Mouse (Mus musculus) c-Kit-positive CD71-negative TER-119-negative erythroid progenitor cells, embryonic 14.5 days (primary cell): ENCODE measurements at regions not wholly inside any gene's neighbourhood (a gene's known extent, or its start where the extent isn't known, plus 50 kb on each side); places are given as distances from the start of the nearest gene placed in this dataset.

Source experiments
- DNase-seq: peaks from one replicate; pipeline ENCODE4 v3.0.0-alpha.2; 2013; ENCODE audit warnings: low read depth

DNA sequence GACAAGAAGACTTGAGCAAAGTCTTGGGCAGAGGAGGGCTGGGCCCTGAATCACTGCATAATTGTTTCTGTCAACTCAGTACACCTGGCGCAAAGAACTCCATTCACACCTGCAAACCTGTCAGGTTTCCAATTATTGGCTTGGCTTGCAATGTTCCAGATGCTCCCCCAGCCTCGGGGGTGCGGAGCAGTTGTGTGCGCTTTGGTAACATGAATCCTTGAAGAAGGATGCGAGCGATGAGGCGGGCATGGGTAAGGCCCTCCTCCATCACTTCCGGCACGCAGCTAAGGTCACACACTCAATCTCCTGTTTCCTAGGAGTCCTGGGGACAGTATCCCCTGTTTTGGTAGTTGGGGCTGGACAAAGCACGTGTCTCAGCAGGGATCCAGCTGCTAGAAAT lies 81.6 kb upstream of the Pcdh8 start:
- DNase-seq = no peak

DNA sequence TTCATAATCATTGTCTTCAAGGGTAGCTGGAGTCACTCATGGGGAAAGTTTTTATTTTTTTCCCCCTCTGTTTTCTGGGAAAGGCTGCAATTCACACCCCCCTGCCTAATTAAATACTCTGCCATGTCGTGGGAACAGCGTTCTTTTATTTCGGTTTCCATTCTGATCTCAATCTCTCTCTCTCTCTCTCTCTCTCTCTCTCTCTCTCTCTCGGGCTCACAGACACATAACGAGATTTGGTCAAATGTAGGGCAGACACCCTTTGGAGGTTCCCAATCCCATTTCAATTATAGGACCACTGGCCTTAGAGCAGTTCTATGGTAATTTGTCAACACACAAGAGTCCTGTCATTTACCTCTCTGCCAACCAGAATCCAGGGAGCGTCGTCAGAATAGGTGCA lies 80.7 kb upstream of the Pcdh8 start:
- no peak for DNase-seq

DNA sequence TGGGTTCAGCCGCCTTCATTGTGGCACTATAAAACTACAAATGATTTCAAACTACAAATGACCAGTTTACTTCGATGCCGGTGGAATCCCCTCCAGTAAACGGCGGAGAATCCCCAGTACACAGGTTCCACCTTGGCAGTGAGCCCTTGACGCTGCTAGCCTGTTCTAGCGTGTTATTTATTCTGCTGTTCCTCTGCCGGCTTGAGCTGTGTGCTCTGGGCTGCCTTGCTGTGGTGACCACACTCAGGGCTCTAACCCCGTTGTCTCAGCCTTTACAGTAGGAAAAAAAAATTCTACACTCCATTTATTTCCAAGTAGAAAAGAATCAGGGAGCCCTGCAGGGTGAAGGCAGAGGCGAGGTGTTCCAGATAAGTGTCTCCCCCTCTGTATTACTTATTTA lies 80.1 kb upstream of the Pcdh8 start:
- no peak for DNase-seq

DNA sequence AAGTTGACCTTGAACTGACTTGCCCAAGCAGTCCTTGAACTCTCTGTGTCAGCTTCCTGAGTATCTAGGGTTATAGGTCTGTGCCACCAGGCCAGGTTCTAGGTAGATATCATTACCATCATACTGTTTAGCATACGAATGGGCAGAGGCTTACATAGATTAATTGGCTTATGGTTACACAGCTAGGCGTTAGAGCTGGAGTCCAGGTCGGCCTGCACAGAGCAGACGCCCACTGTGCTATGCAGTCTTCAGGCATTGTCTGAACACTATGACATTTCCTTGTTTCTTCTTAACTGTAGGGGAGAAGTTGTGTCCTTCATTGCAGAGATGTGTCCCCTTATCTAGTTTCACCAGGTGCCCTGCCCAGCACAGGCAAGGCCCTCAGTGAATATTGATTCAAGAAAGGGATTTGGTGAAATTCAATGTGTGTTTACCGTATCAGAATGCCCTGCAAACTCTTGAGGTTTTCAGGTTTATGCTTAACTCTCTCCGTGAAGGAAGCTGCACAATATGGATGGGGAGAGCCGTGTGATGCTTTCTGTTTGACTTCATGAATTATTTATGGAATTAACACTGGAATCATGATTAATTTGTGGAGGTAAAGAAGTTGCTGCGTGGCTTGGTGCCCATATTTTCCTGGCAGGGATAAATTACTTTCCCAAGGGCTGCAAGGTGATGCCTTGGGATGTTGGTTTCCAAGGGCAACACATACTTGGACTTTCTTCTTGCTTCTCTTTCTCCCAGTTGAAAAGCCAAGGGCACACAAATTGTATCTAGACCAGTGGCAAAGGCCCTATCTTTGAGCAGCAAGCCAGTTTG lies 78.7 kb upstream of the Pcdh8 start:
- no peak for DNase-seq

DNA sequence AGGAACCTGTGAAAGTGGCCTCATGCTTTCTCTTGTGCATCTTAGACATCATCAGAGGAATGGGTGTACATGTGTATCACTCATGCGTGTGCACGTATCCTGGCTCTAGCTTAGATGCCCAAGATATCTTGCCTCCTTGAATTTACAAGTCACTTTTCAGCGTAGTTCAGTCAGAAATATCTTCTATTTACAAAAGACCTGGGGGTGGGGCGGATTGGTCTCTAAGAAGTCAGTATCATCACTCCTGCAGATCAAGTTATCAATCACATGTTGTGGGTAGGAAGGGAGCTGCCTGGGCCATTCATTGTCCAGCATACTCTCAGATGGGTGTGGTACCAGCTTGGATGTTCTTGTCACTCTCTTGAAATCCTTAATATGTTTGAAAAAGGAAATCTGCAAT lies 77.0 kb upstream of the Pcdh8 start:
- no peak for DNase-seq

DNA sequence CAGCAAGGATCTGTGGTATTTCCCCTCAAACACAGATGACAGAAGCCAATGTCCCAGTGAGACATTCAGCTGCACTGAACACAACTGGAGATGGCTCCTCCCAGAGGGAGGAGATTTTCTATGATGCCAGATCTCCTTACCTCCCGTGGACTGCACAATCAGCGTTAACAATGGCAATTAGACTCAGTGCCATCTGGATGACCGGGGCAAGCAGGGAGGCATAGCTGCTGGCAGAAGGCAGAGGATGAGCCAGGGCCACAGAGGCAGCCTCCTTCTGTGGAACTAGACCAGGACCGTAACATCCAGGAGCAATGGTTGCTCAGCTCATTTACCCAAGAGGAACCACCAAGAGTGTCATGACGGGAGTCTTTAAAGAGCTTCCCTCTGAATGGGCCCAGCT lies 73.2 kb upstream of the Pcdh8 start:
- no peak for DNase-seq

DNA sequence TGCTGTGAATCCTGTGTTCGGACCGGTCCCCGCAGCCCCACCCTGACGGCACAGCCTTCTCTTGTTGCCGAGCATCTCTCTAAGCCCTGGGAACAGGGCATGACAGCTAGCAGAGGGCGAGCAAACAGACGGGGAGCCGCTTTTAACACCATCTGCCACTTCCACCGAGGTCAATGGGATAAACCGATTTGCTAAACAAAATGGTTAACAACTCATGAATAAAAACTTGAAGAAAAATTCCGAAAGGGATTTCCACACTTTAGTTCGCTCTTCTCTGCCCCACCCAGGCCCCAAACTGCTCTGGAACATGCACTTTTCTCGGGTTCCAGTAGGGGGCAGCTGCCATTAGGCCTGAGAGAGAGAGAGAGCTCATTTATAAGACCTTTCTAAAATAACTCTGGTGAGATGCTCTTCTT lies 72.0 kb upstream of the Pcdh8 start:
- DNase-seq = no peak

DNA sequence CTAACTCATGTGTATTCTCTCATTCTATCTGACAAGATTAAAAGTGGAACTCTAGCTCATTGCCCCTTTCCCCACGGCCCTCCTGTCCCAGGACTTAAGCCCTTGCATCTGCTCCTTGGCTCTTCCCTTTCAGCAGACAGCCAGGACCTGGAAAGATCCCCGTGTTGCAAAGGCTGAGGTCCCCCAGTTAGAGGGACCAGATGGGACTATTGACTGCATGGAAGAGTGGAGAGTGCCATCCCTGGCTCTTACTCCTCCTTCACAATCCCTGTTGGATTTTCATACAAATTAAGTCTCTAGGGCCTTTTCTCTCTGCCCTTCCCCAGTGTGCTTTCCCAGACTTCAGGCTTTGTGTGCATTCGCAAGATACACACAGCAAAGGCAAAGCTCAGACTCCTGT lies 71.6 kb upstream of the Pcdh8 start:
- no peak for DNase-seq

DNA sequence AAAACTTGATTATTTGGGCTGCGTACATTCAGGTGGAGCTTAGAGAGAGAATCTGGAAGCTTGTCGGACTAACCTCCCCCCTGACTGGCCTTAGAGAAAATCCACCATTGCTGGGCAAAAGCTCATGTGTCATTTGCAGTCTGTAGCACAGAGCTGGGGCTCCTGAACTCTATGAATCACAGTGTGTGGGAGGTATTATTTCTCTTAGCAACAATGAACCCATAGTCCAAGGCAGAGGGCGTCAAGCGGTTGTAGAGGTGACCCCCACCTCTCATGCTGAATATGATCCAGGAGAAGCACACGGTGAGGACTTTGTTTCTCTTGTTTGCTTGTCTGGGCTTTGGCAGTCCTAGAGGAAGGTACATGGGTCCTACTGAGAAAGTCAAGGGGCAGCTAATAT lies 66.0 kb upstream of the Pcdh8 start:
- DNase-seq = no peak

DNA sequence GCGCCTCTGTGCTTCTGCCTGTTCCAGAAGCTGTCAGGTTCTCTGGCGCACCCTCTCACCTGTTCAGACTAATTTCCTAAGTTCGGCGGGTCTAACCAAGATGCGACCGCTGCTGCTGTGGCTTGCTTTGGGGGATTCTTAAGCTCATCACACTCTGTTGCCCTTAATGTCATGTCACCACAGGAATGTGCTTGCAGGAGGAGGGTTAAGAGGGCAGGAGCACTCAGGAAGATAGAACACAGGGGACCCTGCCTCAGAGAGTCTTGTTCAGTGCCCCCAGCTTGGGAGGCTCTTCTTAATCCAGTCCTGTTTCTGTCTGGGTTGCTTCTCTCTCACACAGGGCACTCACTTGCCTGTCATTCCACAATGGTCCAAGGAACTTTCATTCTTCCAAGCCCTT lies 65.1 kb upstream of the Pcdh8 start:
- no peak for DNase-seq

DNA sequence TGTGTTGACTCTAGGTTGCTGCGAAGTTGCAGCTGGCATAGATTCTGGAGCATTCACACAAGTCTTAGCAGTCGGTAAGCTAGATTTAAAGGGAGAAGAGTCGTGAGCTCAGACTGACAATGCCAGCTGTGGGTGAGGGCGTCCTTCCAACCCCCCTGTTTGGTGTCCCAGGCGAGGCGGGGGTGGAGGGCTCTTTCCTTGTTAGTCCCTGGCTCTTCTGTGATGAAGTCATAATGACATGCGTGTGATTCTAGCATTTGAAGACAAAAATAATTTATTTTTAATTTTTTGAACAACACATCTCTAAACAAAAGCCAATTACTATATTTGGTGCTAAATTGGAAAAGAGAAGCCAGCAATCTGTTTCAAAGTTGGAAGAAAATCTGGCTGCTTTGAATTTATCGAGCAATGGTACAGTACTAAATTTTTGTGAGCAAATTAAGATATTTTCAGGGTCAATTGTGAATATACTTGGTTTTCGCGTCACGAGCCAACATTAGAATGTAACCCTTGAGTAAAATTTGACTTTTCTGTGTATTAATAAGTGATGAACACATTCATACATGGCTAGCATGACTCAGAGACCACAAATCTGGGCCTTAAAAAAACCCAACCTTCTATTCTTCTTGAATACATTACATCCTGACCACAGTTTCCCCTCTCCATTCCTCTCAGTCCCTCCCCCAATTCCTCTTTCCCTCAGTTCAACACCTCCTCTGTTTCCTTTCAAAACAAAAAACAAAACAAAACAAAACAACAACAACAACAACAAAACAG lies 53.7 kb upstream of the Pcdh8 start:
- DNase-seq = no peak

DNA sequence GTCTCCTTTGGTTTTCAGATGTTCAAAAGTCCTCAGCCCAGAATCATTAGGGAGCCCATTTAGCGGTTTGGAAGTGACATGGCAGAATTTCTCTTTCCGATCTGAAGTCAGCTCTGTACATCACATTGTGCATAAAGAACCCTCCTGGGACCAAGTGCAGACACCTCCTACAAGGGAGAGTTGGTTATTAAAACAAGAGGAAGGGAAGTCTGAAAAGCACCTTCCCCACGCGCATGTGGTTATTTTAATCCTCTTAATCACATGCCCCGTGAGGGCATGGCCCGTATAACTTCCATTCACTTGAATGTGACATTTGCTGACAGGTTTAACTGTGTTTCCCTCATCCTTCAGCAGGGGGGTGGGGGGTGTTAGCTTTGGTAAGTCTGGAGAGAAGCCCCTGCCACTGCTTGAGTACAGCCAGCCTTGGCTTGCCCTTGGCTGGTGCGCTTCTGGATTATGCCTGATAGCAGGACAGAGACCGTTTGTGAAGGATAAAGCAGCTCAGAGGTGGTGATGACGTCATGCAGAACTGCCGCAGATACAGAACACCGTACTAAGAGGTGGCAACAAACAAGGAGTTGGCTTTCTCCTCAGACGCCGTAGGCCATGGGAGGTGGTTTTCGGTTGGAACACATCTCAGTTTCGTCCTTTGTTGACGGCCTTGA lies 51.5 kb upstream of the Pcdh8 start:
- DNase-seq = no peak

DNA sequence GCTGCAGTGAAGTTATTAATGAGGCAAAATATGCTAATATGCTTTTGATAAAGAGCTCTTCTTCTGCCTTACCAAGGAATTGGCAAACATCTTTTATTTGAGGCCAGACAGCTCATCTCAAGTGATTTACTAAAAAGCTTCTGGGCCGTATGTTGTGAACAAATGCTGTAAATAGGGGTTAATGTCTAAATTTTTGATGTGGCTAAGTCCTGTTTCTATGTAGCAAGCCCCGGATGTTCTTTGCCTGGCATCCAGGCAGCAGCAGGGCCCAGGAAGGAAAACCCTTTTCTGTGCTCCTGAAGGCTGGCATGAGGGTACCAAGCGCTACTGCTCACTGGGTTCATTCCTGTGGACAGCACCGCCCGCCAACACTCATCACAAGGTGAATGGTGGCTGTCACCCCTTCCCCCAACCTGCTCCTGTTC lies 50.9 kb upstream of the Pcdh8 start:
- DNase-seq = no peak

DNA sequence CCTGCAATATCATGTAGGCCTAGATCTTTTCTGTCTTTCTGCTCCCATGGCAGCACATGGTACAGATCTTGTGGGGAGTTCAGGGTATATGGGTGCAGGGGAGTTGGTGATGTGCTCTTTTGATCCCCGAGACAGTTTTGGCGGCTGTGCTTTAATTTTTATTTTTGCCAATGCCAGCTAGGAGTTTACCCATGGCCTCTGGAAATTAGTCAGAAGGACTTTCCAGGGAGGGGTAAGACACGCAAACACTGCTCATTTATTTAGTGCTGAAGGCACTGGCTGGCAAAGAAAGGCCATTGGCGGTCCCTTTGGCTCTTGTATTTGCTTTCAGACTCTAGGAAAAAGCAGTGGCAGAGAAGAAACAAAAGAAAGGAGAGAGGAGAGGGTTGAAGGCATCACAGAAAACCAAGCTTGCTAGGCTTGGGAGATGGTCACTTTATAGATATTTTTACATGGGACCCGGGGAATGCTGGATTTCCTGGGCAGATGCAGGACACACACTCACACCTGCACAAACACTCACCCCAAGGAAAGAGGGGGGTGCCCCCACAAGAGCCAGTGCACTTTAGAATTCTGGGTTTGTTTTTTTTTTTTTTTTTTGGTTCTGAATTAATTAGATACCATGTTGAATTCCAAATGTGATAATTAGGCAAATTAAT lies 50.4 kb upstream of the Pcdh8 start:
- DNase-seq = no peak
